Mouse (Mus musculus) CH12.LX (cell line): ENCODE data around the gene 1700125H20Rik.

Experiments used
- CHD2 ChIP-seq: IDR thresholded peaks from 2 replicates; pipeline ENCODE4 v1.6.1; 2011; ENCODE audit warnings: low read length, improper control_type of control experiment
- CTCF ChIP-seq, 2 experiments: IDR thresholded peaks in 1 of 2; conservative IDR thresholded peaks in 1 of 2; 2 replicates each; pipeline ENCODE4 v1.5.1; 2011 to 2012; ENCODE audit warnings: low read depth in 2 of 2, low read length in 2 of 2, improper control_type of control experiment in 1 of 2, inconsistent platforms in 1 of 2, mild to moderate bottlenecking in 1 of 2, moderate library complexity in 1 of 2
- ELF1 ChIP-seq: IDR thresholded peaks from 2 replicates; pipeline ENCODE4 v1.6.1; 2014; ENCODE audit warnings: low read depth, mild to moderate bottlenecking, inconsistent platforms, low read length, improper control_type of control experiment
- EP300 ChIP-seq: IDR thresholded peaks from 2 replicates; pipeline ENCODE4 v1.6.1; 2011; ENCODE audit warnings: low read length, improper control_type of control experiment
- JUND ChIP-seq: conservative IDR thresholded peaks from 2 replicates; pipeline ENCODE4 v1.6.1; 2011; ENCODE audit warnings: low read depth, low read length, improper control_type of control experiment
- KAT2A ChIP-seq: IDR thresholded peaks from 2 replicates; pipeline ENCODE4 v1.6.1; 2012; ENCODE audit warnings: low read length, improper control_type of control experiment, inconsistent platforms; ENCODE audit not compliant: insufficient replicate concordance
- MYC ChIP-seq: IDR thresholded peaks from 2 replicates; pipeline ENCODE4 v1.6.1; 2011; ENCODE audit warnings: low read depth, mild to moderate bottlenecking, improper control_type of control experiment, low read length
- POLR2A ChIP-seq: IDR thresholded peaks from 2 replicates; pipeline ENCODE4 v1.6.1; 2011; ENCODE audit warnings: low read depth, mild to moderate bottlenecking, improper control_type of control experiment, low read length
- RCOR1 ChIP-seq: conservative IDR thresholded peaks from 2 replicates; pipeline ENCODE4 v1.6.1; 2012; ENCODE audit warnings: low read depth, mild to moderate bottlenecking, inconsistent platforms, low read length, improper control_type of control experiment
- SMC3 ChIP-seq: IDR thresholded peaks from 2 replicates; pipeline ENCODE4 v1.6.1; 2011; ENCODE audit warnings: low read depth, low read length, improper control_type of control experiment
- TCF12 ChIP-seq: IDR thresholded peaks from 2 replicates; pipeline ENCODE4 v1.6.1; 2014; ENCODE audit warnings: low read depth, mild to moderate bottlenecking, inconsistent platforms, low read length, improper control_type of control experiment
- ZC3H11A ChIP-seq: IDR thresholded peaks from 2 replicates; pipeline ENCODE4 v1.6.1; 2012; ENCODE audit warnings: low read depth, mild to moderate bottlenecking, inconsistent platforms, low read length, improper control_type of control experiment
- ZKSCAN1 ChIP-seq: IDR thresholded peaks from 2 replicates; pipeline ENCODE4 v1.6.1; 2012; ENCODE audit warnings: low read depth, inconsistent platforms, low read length, improper control_type of control experiment, borderline replicate concordance
- ZMIZ1 ChIP-seq: IDR thresholded peaks from 2 replicates; pipeline ENCODE4 v1.6.1; 2012; ENCODE audit warnings: low read depth, mild to moderate bottlenecking, inconsistent platforms, low read length, improper control_type of control experiment

DNA sequence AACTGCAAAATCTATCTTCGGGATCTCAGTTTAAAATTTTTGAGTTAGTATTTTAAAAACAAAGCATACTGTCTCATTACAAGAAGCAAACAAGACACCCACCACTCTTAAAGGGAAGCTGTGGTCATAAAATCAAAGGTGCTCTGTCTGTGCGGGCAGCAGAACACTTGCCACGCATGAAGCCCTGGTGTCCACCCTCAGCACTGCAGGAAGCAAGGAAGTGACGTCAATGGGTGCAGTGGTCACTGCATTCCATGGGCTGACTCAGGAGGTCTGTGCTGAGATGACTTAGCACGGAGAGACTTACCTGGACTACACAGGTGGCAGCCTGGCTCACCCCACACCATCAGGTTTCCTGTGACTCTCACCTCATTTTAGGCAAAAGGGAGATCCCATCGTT lies 7.6 kb downstream of the 1700125H20Rik start:
- TF ChIP-seq EP300, result no peak
- no peak for TF ChIP-seq CTCF (conservative IDR thresholded peaks at IDR 0.05 in 1 of 2, IDR thresholded peaks at IDR 0.05 in 1 of 2; ENCODE audit: low read depth in 2 of 2, low read length in 2 of 2)
- no peak for TF ChIP-seq JUND
- no peak for TF ChIP-seq ELF1
- TF ChIP-seq MYC, result no peak
- TF ChIP-seq POLR2A, result no peak
- TF ChIP-seq ZC3H11A, result no peak
- TF ChIP-seq RCOR1, result no peak
- no peak for TF ChIP-seq TCF12
- no peak for TF ChIP-seq SMC3
- no peak for TF ChIP-seq ZMIZ1
- TF ChIP-seq KAT2A, result no peak
- TF ChIP-seq ZKSCAN1, result no peak
- no peak for TF ChIP-seq CHD2
